ENCODE assay signal across 9 mouse cellular contexts in genomic region chr4:140813358-140814185, GRCm38 (mm10). TPM values are rescaled to one million over a fixed set of nuclear protein-coding genes. Genes with fewer than 3 reads are reported as not detected.
DNase-seq lines count a peak whose midpoint lies in the region; ATAC-seq and TF ChIP-seq lines count a peak whose summit lies in the region.
"Had no signal": no experiment of that assay in that cellular context is flagged by ENCODE, and none has a peak within 500 bp of the region (broad histone marks: within the 10 kb centered on the region; RNA-seq: fewer than 3 reads in every experiment).

No protein-coding gene starts in this region.

- H3K9me3 ChIP-seq in lung, embryonic 14.5 days (ENCODE audit: low read depth, low read length), result no peaks in the 10 kb centered on the region
- H3K9me3 ChIP-seq in embryonic facial prominence, embryonic 11.5 days (replicated peaks; ENCODE audit: control insufficient read depth, low read length), result no peaks in the 10 kb centered on the region
- H3K9me3 ChIP-seq in hindbrain, postnatal 0 days (ENCODE audit: low read length), result no peaks in the 10 kb centered on the region

- peak overlapping the region; percentile 72 for H3K4me2 ChIP-seq in lung, embryonic 14.5 days
- H3K4me2 ChIP-seq in embryonic facial prominence, embryonic 11.5 days (ENCODE audit: low read depth, low read length), result peak overlapping the region; percentile 69
- H3K4me2 ChIP-seq in hindbrain, postnatal 0 days (ENCODE audit: low read depth, low read length), result peak overlapping the region; percentile 47; the same call in 1 of the 2 replicates
- no peak overlapping the region for H3K4me2 ChIP-seq in myocyte (ENCODE audit: low read depth)

- no peaks in the 10 kb centered on the region for H3K36me3 ChIP-seq in lung, embryonic 14.5 days (ENCODE audit: insufficient read depth)
- H3K36me3 ChIP-seq in embryonic facial prominence, embryonic 11.5 days (replicated peaks; ENCODE audit: control insufficient read depth, insufficient read depth, low read depth, low read length), result no peaks in the 10 kb centered on the region
- no peaks in the 10 kb centered on the region for H3K36me3 ChIP-seq in hindbrain, postnatal 0 days (ENCODE audit: insufficient read depth, low read length)
- H3K36me3 ChIP-seq in myocyte (ENCODE audit: control insufficient read depth, insufficient read depth), result no peaks in the 10 kb centered on the region

- no peaks in the 10 kb centered on the region for H3K27me3 ChIP-seq in lung, embryonic 14.5 days (ENCODE audit: insufficient read depth, low read length)
- no peaks in the 10 kb centered on the region for H3K27me3 ChIP-seq in embryonic facial prominence, embryonic 11.5 days (ENCODE audit: control insufficient read depth, insufficient read depth, low read length)
- H3K27me3 ChIP-seq in hindbrain, postnatal 0 days (ENCODE audit: insufficient read depth, low read length), result no peaks in the 10 kb centered on the region
- no peaks in the 10 kb centered on the region for H3K27me3 ChIP-seq in myocyte (ENCODE audit: control insufficient read depth, insufficient read depth, insufficient read length)

- ATAC-seq in lung, embryonic 14.5 days (ENCODE audit: insufficient read depth), result no peak
- ATAC-seq in embryonic facial prominence, embryonic 11.5 days (replicated peaks; ENCODE audit: insufficient number of reproducible peaks, low FRiP score, low TSS enrichment, low read depth), result 0 out of 2 replicates have a peak, but pooled peaks have one; percentile 7
- ATAC-seq in hindbrain, postnatal 0 days, result no peak

- H3K79me2 ChIP-seq in myocyte (ENCODE audit: control insufficient read depth, insufficient read depth), result no peaks in the 10 kb centered on the region

- peaks cover 2% of the 10 kb centered on the region; the same call in 1 of the 2 replicates for H3K4me1 ChIP-seq in lung, embryonic 14.5 days (ENCODE audit: insufficient read depth)
- H3K4me1 ChIP-seq in embryonic facial prominence, embryonic 11.5 days (ENCODE audit: control insufficient read depth, insufficient read depth, low read length), result peaks cover 6% of the 10 kb centered on the region
- no peaks in the 10 kb centered on the region for H3K4me1 ChIP-seq in hindbrain, postnatal 0 days (ENCODE audit: insufficient read depth, low read length)

- no peak for TF ChIP-seq POLR2A in myocyte (IDR thresholded peaks at IDR 0.05; ENCODE audit: insufficient read length, low read depth)

- no peak overlapping the region for H3ac ChIP-seq in myocyte (ENCODE audit: control insufficient read depth, insufficient read length)

- peak overlapping the region; percentile 36 for H3K4me3 ChIP-seq in lung, embryonic 14.5 days (ENCODE audit: low read depth, low read length)
- peak overlapping the region; percentile 31; the same call in 1 of the 2 replicates for H3K4me3 ChIP-seq in embryonic facial prominence, embryonic 11.5 days (ENCODE audit: low read depth, low read length)
- no peak overlapping the region for H3K4me3 ChIP-seq in hindbrain, postnatal 0 days (ENCODE audit: low read length)
- H3K4me3 ChIP-seq in myocyte, result no peak overlapping the region

- WGBS in lung, embryonic 14.5 days, result 31% methylated on average over 13 of the region's 13 CpGs
- WGBS in embryonic facial prominence, embryonic 11.5 days, result 9% methylated on average over 13 of the region's 13 CpGs
- WGBS in hindbrain, postnatal 0 days, result 41% methylated on average over 13 of the region's 13 CpGs

- H3K27ac ChIP-seq in lung, embryonic 14.5 days (ENCODE audit: low read depth), result no peak overlapping the region
- H3K27ac ChIP-seq in embryonic facial prominence, embryonic 11.5 days (replicated peaks; ENCODE audit: low read depth, low read length), result no peak overlapping the region
- H3K27ac ChIP-seq in hindbrain, postnatal 0 days, result no peak overlapping the region

- DNase-seq in lung, embryonic 14.5 days, result no peak
- no peak for DNase-seq in lung, postnatal 14 days
- peak; percentile 19 for DNase-seq in embryonic facial prominence, embryonic 11.5 days (ENCODE audit: low spot score)
- DNase-seq in hindbrain, postnatal 0 days (ENCODE audit: low spot score), result no peak
- DNase-seq in frontal cortex, postnatal 25 days (ENCODE audit: low spot score in 2 of 2), result no peak
- DNase-seq in right cerebral cortex, postnatal 25 days, result no peak

- no peak overlapping the region for H3K9ac ChIP-seq in lung, embryonic 14.5 days
- peak overlapping the region; percentile 45; the same call in 1 of the 2 replicates for H3K9ac ChIP-seq in embryonic facial prominence, embryonic 11.5 days (replicated peaks; ENCODE audit: low read length)
- no peak overlapping the region for H3K9ac ChIP-seq in hindbrain, postnatal 0 days (replicated peaks; ENCODE audit: low read length)

- TF ChIP-seq CTCF in lung, embryonic 14.5 days (IDR thresholded peaks at IDR 0.05; ENCODE audit: low read depth), result no peak
- no peak for TF ChIP-seq CTCF in hindbrain, postnatal 0 days (IDR thresholded peaks at IDR 0.05; ENCODE audit: low read depth)

TF ChIP-seq in myocyte, 11 proteins besides CTCF, POLR2A, EP300 and RAD21:
- no peak for TF ChIP-seq USF1 (IDR thresholded peaks at IDR 0.05; ENCODE audit: low read depth)
- TF ChIP-seq MAX (IDR thresholded peaks at IDR 0.05; ENCODE audit: low read depth), result no peak
- TF ChIP-seq MYOG (IDR thresholded peaks at IDR 0.05; ENCODE audit: control insufficient read depth in 1 of 3, insufficient read depth in 1 of 3, insufficient read length in 2 of 3, low read depth in 2 of 3), result peak; percentile 43 to 88 (median 55)
- TF ChIP-seq MYOD1 (IDR thresholded peaks at IDR 0.05; ENCODE audit: control insufficient read depth in 1 of 3, insufficient read length in 2 of 3, low read depth in 2 of 3), result peak in 2 of 3 experiments; percentile 20 to 89
- TF ChIP-seq TCF3 (IDR thresholded peaks at IDR 0.05; ENCODE audit: insufficient read length, low read depth), result peak; percentile 86
- TF ChIP-seq REST (IDR thresholded peaks at IDR 0.05; ENCODE audit: insufficient read depth, insufficient read length), result no peak
- no peak for TF ChIP-seq TCF12 (IDR thresholded peaks at IDR 0.05; ENCODE audit: insufficient read depth, poor library complexity, severe bottlenecking)
- TF ChIP-seq CEBPB (IDR thresholded peaks at IDR 0.05; ENCODE audit: insufficient read depth, poor library complexity, severe bottlenecking), result no peak
- no peak for TF ChIP-seq SRF (IDR thresholded peaks at IDR 0.05; ENCODE audit: control insufficient read depth, insufficient read length, low read depth)
- no peak for TF ChIP-seq POLR2AphosphoS2 (IDR thresholded peaks at IDR 0.05; ENCODE audit: insufficient read length, low read depth)
TF ChIP-seq in myocyte: peak in this region for 3.

RNA-seq across cellular contexts. Expression of gene Padi3, which starts 3.1 kb away (rescaled TPM):
- 0.12 and 0.14 TPM in 2 replicates for polyA plus RNA-seq in lung, embryonic 14.5 days (2014; fragmentation: Nextera tagmentation; extraction: Ambion mirVana)
- not detected in 2 replicates for polyA plus RNA-seq in embryonic facial prominence, embryonic 11.5 days (2014; fragmentation: Nextera tagmentation; extraction: Ambion mirVana)
- total RNA-seq in hindbrain, postnatal 0 days (2014; rRNA removed), result not detected in 2 replicates
- polyA plus RNA-seq in hindbrain, postnatal 0 days (2015; fragmentation: Nextera tagmentation; extraction: Ambion mirVana), result 0.05 TPM in 2 replicates
- 2.8 TPM for polyA plus RNA-seq in myocyte (2012; fragmentation: generic; extraction: Trizol)
- total RNA-seq: adrenal gland, postnatal 4 days; left cerebral cortex, postnatal 36 days had no signal

RNA-seq across cellular contexts. Expression of gene Padi1, which starts 32.0 kb away (rescaled TPM):
- polyA plus RNA-seq in lung, embryonic 14.5 days (2014; fragmentation: Nextera tagmentation; extraction: Ambion mirVana), result 0.04 and 0.11 TPM in 2 replicates
- polyA plus RNA-seq in embryonic facial prominence, embryonic 11.5 days (2014; fragmentation: Nextera tagmentation; extraction: Ambion mirVana), result 0.07 and 0.13 TPM in 2 replicates
- 0.25 TPM in 1 of 2 replicates, not detected in the other for total RNA-seq in hindbrain, postnatal 0 days (2014; rRNA removed)
- polyA plus RNA-seq in hindbrain, postnatal 0 days (2015; fragmentation: Nextera tagmentation; extraction: Ambion mirVana), result 0.05 TPM in 1 of 2 replicates, not detected in the other
- polyA plus RNA-seq in myocyte (2012; fragmentation: generic; extraction: Trizol), result 0.06 TPM
- total RNA-seq: adrenal gland, postnatal 4 days; left cerebral cortex, postnatal 36 days had no signal

RNA-seq across cellular contexts. Expression of gene Padi4, which starts 39.5 kb away (rescaled TPM):
- polyA plus RNA-seq in lung, embryonic 14.5 days (2014; fragmentation: Nextera tagmentation; extraction: Ambion mirVana), result 1.8 and 2.1 TPM in 2 replicates
- 0.18 and 0.20 TPM in 2 replicates for polyA plus RNA-seq in embryonic facial prominence, embryonic 11.5 days (2014; fragmentation: Nextera tagmentation; extraction: Ambion mirVana)
- not detected in 2 replicates for total RNA-seq in hindbrain, postnatal 0 days (2014; rRNA removed)
- polyA plus RNA-seq in hindbrain, postnatal 0 days (2015; fragmentation: Nextera tagmentation; extraction: Ambion mirVana), result not detected in 2 replicates
- polyA plus RNA-seq in myocyte (2012; fragmentation: generic; extraction: Trizol), result 1.4 TPM
- total RNA-seq: left cerebral cortex, postnatal 36 days had no signal

Comparison
In these comparisons a context has a peak if more than half of its experiments do, and no peak if none do; other contexts are left out.
1. H3K4me3 ChIP-seq: peak in lung, embryonic 14.5 days (single experiment) and embryonic facial prominence, embryonic 11.5 days (single experiment); none in hindbrain, postnatal 0 days (single experiment) and myocyte (single experiment).